Mouse (Mus musculus) layer of hippocampus, adult 8-10 months (tissue): Measurements from ENCODE around the gene Cdv3. TPM values are rescaled to one million over a fixed set of nuclear protein-coding genes. Genes with fewer than 3 reads are reported as not detected.
"Not testable (repeated sequence)": the region's sequence is repeated elsewhere in the genome, so short reads cannot be mapped to it uniquely, and the experiment has no call there.

Experiments
- DNase-seq, 2 experiments: peaks; one replicate each; pipeline ENCODE4 v3.0.0; 2022; ENCODE audit warnings: low spot score in 2 of 2
- total RNA-seq, 4 experiments: library from RNA; stranded (reverse); gene quantifications; 2 replicates each; pipeline ENCODE4 v1.2.4; 2022

Cdv3 gene
- total RNA-seq, 4 experiments from 2014 or later = 62.8 to 73.0 (median 68.8) TPM

- no peak for DNase-seq
Observed at GRCm38 (mm10) chr9:103372271-103373010, 6.8 kb upstream of the Cdv3 start.

DNA sequence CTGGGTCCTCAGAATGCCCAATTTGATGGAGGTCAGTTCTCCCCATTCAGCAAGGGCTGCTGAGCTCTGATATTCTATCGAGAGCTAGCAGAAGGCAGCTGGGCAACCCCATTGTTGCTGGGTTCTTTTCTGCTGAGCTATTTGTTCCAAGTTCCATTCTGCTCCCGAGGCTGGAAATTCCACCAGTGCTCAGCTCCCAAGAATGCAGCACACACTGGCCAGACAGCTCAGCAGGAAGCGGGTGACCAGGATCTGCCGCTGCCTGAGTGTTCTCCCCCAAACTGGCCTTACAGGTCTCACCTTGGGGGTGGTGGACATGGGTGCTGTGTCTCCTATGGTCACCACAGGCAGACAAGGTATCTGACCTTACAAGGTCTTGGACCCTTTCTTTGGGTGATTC lies 4.3 kb upstream of the Cdv3 start:
- no peak for DNase-seq

DNA sequence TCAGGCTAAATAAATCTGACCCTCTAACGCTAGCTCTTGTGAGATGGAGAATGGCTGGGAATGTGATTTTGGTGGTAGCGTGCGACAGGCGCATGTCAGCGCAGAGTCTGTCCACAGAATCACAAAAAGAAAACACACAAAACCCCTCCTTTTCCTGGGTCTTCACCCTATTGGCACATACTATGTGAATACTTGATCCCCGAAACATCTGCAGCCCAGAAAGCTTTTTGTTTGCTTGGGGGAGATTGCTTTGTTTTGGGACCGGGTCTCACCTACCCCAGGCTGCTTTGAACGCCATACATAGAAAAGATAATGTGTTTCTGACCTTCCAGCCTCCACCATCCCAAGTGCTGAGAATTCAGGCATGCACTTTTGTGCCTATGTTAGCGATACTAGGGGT lies 716 bp upstream of the Cdv3 start:
- no peak for DNase-seq

- DNase-seq = peak; percentile 17 to 18
Observed at GRCm38 (mm10) chr9:103364601-103365289, 895 bp downstream of the Cdv3 start.

DNA sequence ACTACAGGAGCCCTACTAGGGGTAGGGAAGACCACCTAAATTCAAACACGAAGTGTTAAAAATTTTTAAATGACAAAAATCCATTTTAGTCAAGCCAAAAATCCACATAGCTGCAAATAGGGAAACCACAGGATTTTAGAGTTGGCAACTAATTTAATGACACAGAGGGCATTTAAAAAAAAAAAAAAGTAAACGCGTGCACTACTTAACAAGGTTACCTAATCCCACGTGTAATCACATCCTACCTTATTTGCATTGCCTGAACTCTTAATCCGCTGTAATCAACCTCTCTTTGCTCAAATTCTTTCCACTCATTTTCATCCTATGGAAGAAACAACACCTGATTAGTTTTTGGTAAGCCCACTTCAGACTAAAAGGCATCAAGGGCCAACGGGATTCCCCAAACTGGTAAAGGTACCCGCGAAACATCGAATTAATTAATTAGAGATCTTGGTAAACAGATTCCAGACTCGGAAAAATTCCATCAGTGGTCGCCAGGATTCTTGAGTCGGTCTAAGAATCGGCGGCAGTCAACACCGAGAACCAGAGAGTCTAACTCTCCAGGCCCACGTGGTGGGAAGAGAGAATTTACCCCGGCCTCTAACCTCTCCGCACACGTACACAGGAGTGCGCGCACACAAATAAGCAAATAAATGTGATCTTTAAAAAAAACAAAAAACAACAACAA lies 1.8 kb downstream of the Cdv3 start:
- DNase-seq = no peak

GRCm38 (mm10) chr9:103363088-103363487 lies 2.6 kb downstream of the Cdv3 start:
- DNase-seq = no peak

DNA sequence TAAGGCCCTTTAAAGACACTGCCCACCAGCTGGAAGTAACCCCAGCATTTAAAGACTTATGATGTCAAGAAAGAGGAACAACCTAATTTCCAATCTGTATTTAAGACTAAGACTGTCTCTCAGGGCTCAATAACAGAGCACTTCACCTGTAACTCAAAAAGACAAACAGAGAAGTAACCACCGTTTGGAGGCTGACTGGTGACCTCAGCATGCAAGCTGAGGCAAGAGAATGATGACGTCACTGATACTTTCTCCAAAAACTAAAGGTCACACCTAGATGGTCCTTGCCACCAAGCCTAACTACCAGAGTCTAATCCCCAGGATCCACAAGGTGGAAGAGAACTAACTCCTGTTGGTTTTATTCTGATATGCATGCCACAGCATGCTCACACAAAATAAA lies 5.0 kb downstream of the Cdv3 start:
- no peak for DNase-seq

GRCm38 (mm10) chr9:103358545-103358944 lies 7.1 kb downstream of the Cdv3 start:
- DNase-seq = no peak

- no peak for DNase-seq
Observed at GRCm38 (mm10) chr9:103357893-103358292, 7.7 kb downstream of the Cdv3 start.

DNA sequence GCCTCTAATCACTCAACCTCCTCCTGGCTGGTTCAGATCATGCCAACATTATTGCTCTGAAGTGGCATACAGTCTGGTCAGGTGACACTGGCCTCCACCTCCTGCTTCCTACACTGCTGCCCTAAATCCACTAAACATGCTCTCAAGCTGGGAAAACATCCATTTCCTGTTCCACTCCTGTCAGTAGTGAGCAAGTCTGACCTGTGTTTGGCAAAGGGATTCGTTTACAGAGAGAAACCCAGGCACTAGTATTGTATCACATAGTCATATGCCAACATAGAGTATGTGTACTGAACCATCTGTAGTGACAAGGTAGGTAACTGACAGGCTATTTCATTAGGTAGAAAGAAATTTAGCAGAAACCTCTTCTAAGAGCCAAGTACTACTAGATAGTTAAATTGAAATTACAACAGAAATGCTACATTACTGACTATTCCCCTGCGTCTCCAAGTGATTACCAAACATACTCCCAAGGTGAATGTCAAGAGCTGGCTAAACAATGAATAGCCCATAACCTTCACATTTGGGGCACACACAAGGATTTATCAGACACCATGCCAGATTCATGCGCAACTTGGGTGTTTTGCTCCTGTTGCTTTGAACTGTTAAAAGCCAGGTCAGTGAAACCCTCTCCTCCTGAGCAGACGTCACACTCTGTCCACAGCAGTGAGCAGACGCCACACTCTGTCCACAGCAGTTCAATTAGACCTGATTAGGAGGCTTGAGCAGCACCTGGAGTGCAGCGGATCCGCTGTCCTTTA lies 12.0 kb downstream of the Cdv3 start:
- DNase-seq = not testable (repeated sequence)

GRCm38 (mm10) chr9:103348791-103349190 lies 16.8 kb downstream of the Cdv3 start:
- DNase-seq = no peak

- DNase-seq = no peak
Observed at GRCm38 (mm10) chr9:103347996-103348490, 17.6 kb downstream of the Cdv3 start.

GRCm38 (mm10) chr9:103347045-103347444 lies 18.6 kb downstream of the Cdv3 start:
- DNase-seq = no peak

DNA sequence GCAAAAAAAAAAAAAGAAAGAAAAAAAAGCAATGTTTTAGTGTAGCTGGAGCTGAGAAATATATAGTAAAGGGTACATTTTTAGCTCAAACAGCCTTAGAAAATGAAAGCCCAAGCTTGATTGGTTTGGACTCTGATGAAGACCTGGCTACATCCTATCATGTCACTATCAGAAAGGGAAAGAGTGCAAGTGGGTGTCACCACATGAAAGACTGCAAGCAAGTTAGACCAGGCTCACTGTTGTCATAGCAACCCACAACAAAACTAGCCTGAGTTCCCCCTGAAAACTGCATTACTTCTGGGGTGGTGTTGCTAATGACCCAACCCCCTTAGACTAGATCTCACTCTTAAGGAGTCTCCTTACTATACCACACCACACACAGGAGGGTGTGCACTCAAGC lies 28.7 kb downstream of the Cdv3 start:
- DNase-seq = no peak

DNA sequence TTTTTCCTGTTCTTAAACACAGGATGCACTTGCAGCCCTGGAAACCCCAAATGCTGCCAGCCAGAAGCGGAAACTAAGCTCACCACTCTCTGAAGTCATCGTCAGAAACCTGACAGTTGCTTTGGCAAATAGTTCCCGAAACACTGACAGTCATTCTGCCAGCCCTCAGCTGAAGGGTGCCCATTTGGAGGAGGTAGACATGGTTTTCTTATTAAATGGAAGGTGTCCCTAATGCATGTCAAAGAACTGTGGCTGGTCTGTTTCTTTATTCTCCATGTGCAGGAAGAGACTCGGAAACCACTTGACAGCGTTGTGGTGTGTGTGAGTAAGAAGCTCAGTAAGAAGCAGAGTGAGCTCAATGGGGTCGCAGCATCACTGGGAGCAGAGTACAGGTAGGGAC lies 33.0 kb downstream of the Cdv3 start:
- no peak for DNase-seq

DNA sequence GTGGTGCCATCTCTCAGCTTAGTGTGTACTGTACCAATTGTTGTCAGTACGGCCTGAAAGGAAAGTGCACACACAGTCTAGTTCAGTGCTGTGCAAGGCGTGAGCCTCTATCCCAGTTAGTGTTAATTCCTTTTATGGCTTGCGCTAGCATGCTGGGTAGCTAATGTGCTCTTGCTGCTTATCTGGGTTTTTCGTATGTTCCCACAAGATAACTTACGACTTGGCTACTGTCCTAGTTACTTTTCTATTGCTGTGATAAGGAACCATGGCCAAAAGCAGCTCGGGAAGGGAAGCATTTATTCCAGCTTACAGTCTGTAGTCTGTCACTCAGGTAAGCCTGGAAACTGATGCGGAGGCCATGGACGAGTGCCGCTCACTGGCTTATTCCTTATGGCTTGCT lies 39.2 kb downstream of the Cdv3 start:
- DNase-seq = no peak

- no peak for DNase-seq
Observed at GRCm38 (mm10) chr9:103324678-103325077, 41.0 kb downstream of the Cdv3 start.

DNA sequence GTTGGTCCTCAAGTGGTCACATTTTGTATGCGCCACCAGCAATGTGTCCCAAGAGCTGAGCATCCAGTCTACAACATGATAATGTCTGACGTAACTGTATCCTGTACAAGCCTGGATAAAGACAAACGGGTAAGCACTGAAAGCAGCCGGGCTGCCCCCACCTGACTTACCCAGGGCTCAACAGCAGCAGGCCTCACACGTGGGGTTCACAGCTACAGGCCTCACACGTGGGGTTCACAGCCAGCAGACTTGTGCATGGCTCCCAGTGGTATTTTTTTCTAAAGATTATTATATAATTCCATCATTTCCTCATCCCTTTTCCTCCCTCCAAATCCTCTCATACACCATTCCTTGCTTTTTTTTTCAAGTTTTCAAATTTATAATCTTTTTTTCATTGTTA lies 55.8 kb downstream of the Cdv3 start:
- DNase-seq = no peak

GRCm38 (mm10) chr9:103305332-103306041 lies 60.2 kb downstream of the Cdv3 start:
- DNase-seq = peak in 1 of 2 experiments; percentile 14

GRCm38 (mm10) chr9:103304927-103305326 lies 60.7 kb downstream of the Cdv3 start, which contains the start of the genes 1300017J02Rik and Topbp1:
1300017J02Rik (minus strand) TSS chr9:103305082.
Topbp1 (plus strand) TSS chr9:103305215.
- DNase-seq = peak; percentile 84 to 85
